Mouse (Mus musculus) CH12.LX (cell line): ENCODE measurements at regions not wholly inside any gene's neighbourhood (a gene's known extent, or its start where the extent isn't known, plus 50 kb on each side); places are given as distances from the start of the nearest gene placed in this dataset.

Experiments
- DNase-seq: peaks from one replicate; pipeline ENCODE4 v3.0.0-alpha.2; 2013; ENCODE audit errors: extremely low read depth
- H3K27ac ChIP-seq: 2 replicates; pipeline ENCODE4 v1.5.1; 2012; ENCODE audit warnings: low read depth, mild to moderate bottlenecking, control low read depth, moderate library complexity; ENCODE audit not compliant: insufficient read depth
- H3K27me3 ChIP-seq: replicated peaks from 2 replicates; pipeline ENCODE3; 2012; ENCODE audit warnings: inconsistent platforms
- H3K36me3 ChIP-seq, 2 experiments: replicated peaks in 1 of 2; 2 replicates each; pipeline versions ENCODE3 to v1.6.1; 2012; ENCODE audit warnings: inconsistent platforms in 1 of 2, low read length in 1 of 2, mild to moderate bottlenecking in 1 of 2, mixed read lengths in 1 of 2, moderate library complexity in 1 of 2; ENCODE audit not compliant: control insufficient read depth in 1 of 2, insufficient read depth in 1 of 2
- H3K4me1 ChIP-seq, 2 experiments: 2 replicates each; pipeline ENCODE4 v1.6.1; 2012; ENCODE audit warnings: inconsistent platforms in 1 of 2, moderate library complexity in 1 of 2; ENCODE audit not compliant: insufficient read depth in 2 of 2, control insufficient read depth in 1 of 2
- H3K4me2 ChIP-seq: 2 replicates; pipeline ENCODE4 v1.6.1; 2012; ENCODE audit warnings: low read depth, mild to moderate bottlenecking, control low read depth; ENCODE audit not compliant: poor library complexity, insufficient read depth, severe bottlenecking
- H3K4me3 ChIP-seq, 3 experiments: fragments of 150-350 bp in 1 of 3; sonication (generic) in 1 of 3; replicated peaks in 1 of 3; 2 replicates each; pipeline versions ENCODE3 to v1.5.1; 2011 to 2012; ENCODE audit warnings: low read depth in 2 of 3, low read length in 2 of 3, mild to moderate bottlenecking in 2 of 3, moderate library complexity in 2 of 3, control low read depth in 1 of 3, improper control_type of control experiment in 1 of 3, inconsistent platforms in 1 of 3, mixed read lengths in 1 of 3; ENCODE audit not compliant: poor library complexity in 1 of 3
- H3K79me2 ChIP-seq: replicated peaks from 2 replicates; pipeline ENCODE4 v1.6.1; 2012; ENCODE audit warnings: mild to moderate bottlenecking, moderate library complexity; ENCODE audit not compliant: control insufficient read depth, poor library complexity, insufficient read depth, severe bottlenecking; ENCODE audit errors: extremely low read depth
- H3K9ac ChIP-seq: 2 replicates; pipeline ENCODE4 v1.6.1; 2012; ENCODE audit warnings: low read depth, mild to moderate bottlenecking, control low read depth, moderate library complexity; ENCODE audit not compliant: insufficient read depth
- H3K9me3 ChIP-seq: replicated peaks from 2 replicates; pipeline ENCODE3; 2012; ENCODE audit warnings: low read length, inconsistent platforms, mixed read lengths
- CHD2 ChIP-seq: IDR thresholded peaks from 2 replicates; pipeline ENCODE4 v1.6.1; 2011; ENCODE audit warnings: low read length, improper control_type of control experiment
- ELF1 ChIP-seq: IDR thresholded peaks from 2 replicates; pipeline ENCODE4 v1.6.1; 2014; ENCODE audit warnings: low read depth, mild to moderate bottlenecking, inconsistent platforms, low read length, improper control_type of control experiment
- EP300 ChIP-seq: IDR thresholded peaks from 2 replicates; pipeline ENCODE4 v1.6.1; 2011; ENCODE audit warnings: low read length, improper control_type of control experiment
- ETS1 ChIP-seq: conservative IDR thresholded peaks from 2 replicates; pipeline ENCODE4 v1.6.1; 2012; ENCODE audit warnings: low read depth, mild to moderate bottlenecking, inconsistent platforms, low read length, improper control_type of control experiment, moderate library complexity
- HCFC1 ChIP-seq: IDR thresholded peaks from 2 replicates; pipeline ENCODE4 v1.6.1; 2012; ENCODE audit warnings: low read depth, mild to moderate bottlenecking, inconsistent platforms, low read length, improper control_type of control experiment
- IRF4 ChIP-seq: IDR thresholded peaks from 2 replicates; pipeline ENCODE4 v1.6.1; 2014; ENCODE audit warnings: low read depth, mild to moderate bottlenecking, inconsistent platforms, low read length, improper control_type of control experiment
- JUN ChIP-seq: IDR thresholded peaks from 2 replicates; pipeline ENCODE4 v1.6.1; 2011; ENCODE audit warnings: low read depth, mild to moderate bottlenecking, low read length, improper control_type of control experiment, moderate library complexity; ENCODE audit not compliant: insufficient read depth
- JUND ChIP-seq: conservative IDR thresholded peaks from 2 replicates; pipeline ENCODE4 v1.6.1; 2011; ENCODE audit warnings: low read depth, low read length, improper control_type of control experiment
- KAT2A ChIP-seq: IDR thresholded peaks from 2 replicates; pipeline ENCODE4 v1.6.1; 2012; ENCODE audit warnings: low read length, improper control_type of control experiment, inconsistent platforms; ENCODE audit not compliant: insufficient replicate concordance
- MAZ ChIP-seq: IDR thresholded peaks from 2 replicates; pipeline ENCODE4 v1.6.1; 2012; ENCODE audit warnings: low read depth, mild to moderate bottlenecking, inconsistent platforms, low read length, improper control_type of control experiment, moderate library complexity
- NRF1 ChIP-seq: IDR thresholded peaks from 2 replicates; pipeline ENCODE4 v1.6.1; 2014; ENCODE audit warnings: low read depth, mild to moderate bottlenecking, inconsistent platforms, low read length, improper control_type of control experiment, moderate library complexity
- POLR2AphosphoS2 ChIP-seq: IDR thresholded peaks from 2 replicates; pipeline ENCODE4 v1.6.1; 2011; ENCODE audit warnings: low read depth, low read length, improper control_type of control experiment
- RCOR1 ChIP-seq: conservative IDR thresholded peaks from 2 replicates; pipeline ENCODE4 v1.6.1; 2012; ENCODE audit warnings: low read depth, mild to moderate bottlenecking, inconsistent platforms, low read length, improper control_type of control experiment
- SIN3A ChIP-seq: IDR thresholded peaks from 2 replicates; pipeline ENCODE4 v1.6.1; 2012; ENCODE audit warnings: low read length, improper control_type of control experiment, inconsistent platforms
- TBP ChIP-seq: conservative IDR thresholded peaks from 2 replicates; pipeline ENCODE4 v1.6.1; 2011; ENCODE audit warnings: low read depth, low read length, improper control_type of control experiment
- TCF12 ChIP-seq: IDR thresholded peaks from 2 replicates; pipeline ENCODE4 v1.6.1; 2014; ENCODE audit warnings: low read depth, mild to moderate bottlenecking, inconsistent platforms, low read length, improper control_type of control experiment
- UBTF ChIP-seq: IDR thresholded peaks from 2 replicates; pipeline ENCODE4 v1.6.1; 2012; ENCODE audit warnings: low read depth, mild to moderate bottlenecking, inconsistent platforms, low read length, improper control_type of control experiment, moderate library complexity
- ZC3H11A ChIP-seq: IDR thresholded peaks from 2 replicates; pipeline ENCODE4 v1.6.1; 2012; ENCODE audit warnings: low read depth, mild to moderate bottlenecking, inconsistent platforms, low read length, improper control_type of control experiment
- ZKSCAN1 ChIP-seq: IDR thresholded peaks from 2 replicates; pipeline ENCODE4 v1.6.1; 2012; ENCODE audit warnings: low read depth, inconsistent platforms, low read length, improper control_type of control experiment, borderline replicate concordance
- ZMIZ1 ChIP-seq: IDR thresholded peaks from 2 replicates; pipeline ENCODE4 v1.6.1; 2012; ENCODE audit warnings: low read depth, mild to moderate bottlenecking, inconsistent platforms, low read length, improper control_type of control experiment
- dilution Hi-C: fragments of 300-500 bp; cut with MboI; formaldehyde crosslinking; loops from 2 replicates; pipeline ENCODE4 v1.14.3; 2020; ENCODE audit warnings: low sequenced_read_pairs; ENCODE audit not compliant: extremely low pct_unique_long_range_greater_than_20kb, extremely low pct_ligation_motif_present
- in situ Hi-C: fragments of 300-500 bp; cut with MboI; formaldehyde crosslinking; loops from 3 replicates; pipeline ENCODE4 v1.14.3; 2019; ENCODE audit warnings: low sequenced_read_pairs, low pct_ligation_motif_present, low pct_unique_long_range_greater_than_20kb, mixed read lengths

DNA sequence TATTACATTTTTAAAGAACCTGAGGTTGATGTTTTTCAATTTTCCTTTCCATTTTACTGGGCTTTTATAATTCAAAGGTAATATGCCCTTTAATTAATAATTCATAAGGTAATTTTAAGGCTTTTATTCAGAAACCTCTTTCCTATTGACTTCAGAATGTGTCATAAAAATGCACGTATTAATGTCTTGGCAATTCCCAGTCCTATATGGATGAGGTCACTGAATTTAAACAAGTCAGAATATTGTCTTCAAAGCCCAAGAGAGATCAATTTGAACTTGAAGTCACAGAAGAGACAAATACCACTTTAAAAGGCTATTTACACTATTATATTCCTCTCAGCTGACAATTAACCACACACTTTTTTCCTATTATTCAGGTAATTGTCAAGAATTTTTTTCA, 925.7 kb upstream of the Acvr2a start:
- H3K79me2 ChIP-seq: no peaks in the 10 kb centered on the region
- DNase-seq: no peak
- TF ChIP-seq RCOR1 (no peak), CHD2 (no peak), ZMIZ1 (no peak), ZKSCAN1 (no peak), POLR2AphosphoS2 (no peak), HCFC1 (no peak), TCF12 (no peak), JUND (no peak), IRF4 (no peak), JUN (no peak), TBP (no peak), NRF1 (no peak), EP300 (no peak), ZC3H11A (no peak), ETS1 (no peak), UBTF (no peak)
- no peak overlapping the region for H3K27ac ChIP-seq
- H3K27me3 ChIP-seq: no peaks in the 10 kb centered on the region
- in situ Hi-C loops: no loop called here
- H3K4me1 ChIP-seq: no peaks in the 10 kb centered on the region
- no peak overlapping the region for H3K4me2 ChIP-seq
- H3K9me3 ChIP-seq: peaks cover 2% of the 10 kb centered on the region
- no peak overlapping the region for H3K4me3 ChIP-seq
- H3K36me3 ChIP-seq: no peaks in the 10 kb centered on the region
- H3K9ac ChIP-seq: no peak overlapping the region
- dilution Hi-C loops: no loop called here

DNA sequence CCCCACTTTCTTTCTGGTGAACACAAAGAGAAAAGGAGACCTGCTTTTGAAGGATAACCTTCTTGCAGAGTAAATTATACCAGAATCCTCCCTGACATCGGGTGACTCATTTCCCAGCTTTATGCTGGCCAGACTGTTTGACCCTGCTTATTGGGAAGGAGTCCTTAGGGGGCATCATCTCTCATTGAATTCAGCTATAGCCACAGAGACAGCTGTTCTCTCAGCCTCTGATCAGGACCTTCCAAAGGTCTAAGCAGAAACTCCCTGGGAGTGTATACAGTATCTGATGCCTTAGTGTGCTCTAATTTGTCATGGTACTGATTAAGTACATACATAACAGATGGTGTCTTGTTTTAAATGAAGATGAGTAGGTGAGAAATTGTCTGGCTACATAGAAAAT, 922.5 kb upstream of the Acvr2a start:
- Histone ChIP-seq H3K4me3 (no peak overlapping the region), H3K4me2 (no peak overlapping the region), H3K36me3 (no peaks in the 10 kb centered on the region), H3K79me2 (no peaks in the 10 kb centered on the region), H3K9ac (no peak overlapping the region), H3K9me3 (no peaks in the 10 kb centered on the region), H3K27ac (no peak overlapping the region), H3K27me3 (no peaks in the 10 kb centered on the region), H3K4me1 (no peaks in the 10 kb centered on the region)
- dilution Hi-C loops: no loop called here
- in situ Hi-C loops: no loop called here
- no peak for DNase-seq
- TF ChIP-seq JUND: no peak
- no peak for TF ChIP-seq MAZ
- no peak for TF ChIP-seq KAT2A
- no peak for TF ChIP-seq SIN3A
- no peak for TF ChIP-seq ELF1
- no peak for TF ChIP-seq TCF12
- TF ChIP-seq JUN: no peak
- no peak for TF ChIP-seq POLR2AphosphoS2
